Mouse (Mus musculus) midbrain, embryonic 12.5 days (tissue): ENCODE measurements at regions not wholly inside any gene's neighbourhood (a gene's known extent, or its start where the extent isn't known, plus 50 kb on each side); places are given as distances from the start of the nearest gene placed in this dataset.

ENCODE experiments used
- ATAC-seq: fragments of 200-750 bp; cut with Nextera tagmentation; 2 replicates; pipeline ENCODE4 v1.8.0; 2017; ENCODE audit warnings: low read depth, moderate TSS enrichment, moderate library complexity; ENCODE audit not compliant: low FRiP score
- H3K27ac ChIP-seq: fragments of 300-500 bp; sonication (generic); replicated peaks from 2 replicates; pipeline ENCODE4 v1.5.1; 2016; ENCODE audit warnings: mild to moderate bottlenecking
- H3K27me3 ChIP-seq: fragments of 300-500 bp; sonication (generic); 2 replicates; pipeline ENCODE4 v1.6.1; 2016; ENCODE audit warnings: mild to moderate bottlenecking
- H3K36me3 ChIP-seq: fragments of 300-500 bp; sonication (generic); 2 replicates; pipeline ENCODE4 v1.6.1; 2016
- H3K4me1 ChIP-seq: fragments of 300-500 bp; sonication (generic); 2 replicates; pipeline ENCODE4 v1.6.1; 2016
- H3K4me2 ChIP-seq: fragments of 300-500 bp; sonication (generic); replicated peaks from 2 replicates; pipeline ENCODE4 v1.6.1; 2016; ENCODE audit warnings: mild to moderate bottlenecking, moderate library complexity
- H3K4me3 ChIP-seq: fragments of 300-500 bp; sonication (generic); 2 replicates; pipeline ENCODE4 v1.5.1; 2016; ENCODE audit warnings: mild to moderate bottlenecking
- H3K9ac ChIP-seq: fragments of 300-500 bp; sonication (generic); replicated peaks from 2 replicates; pipeline ENCODE4 v1.6.1; 2016; ENCODE audit warnings: mild to moderate bottlenecking, moderate library complexity
- H3K9me3 ChIP-seq: fragments of 300-500 bp; sonication (generic); 2 replicates; pipeline ENCODE4 v1.6.1; 2016; ENCODE audit warnings: mild to moderate bottlenecking
- WGBS: fragments of 180-500 bp; shearing (Covaris S2); methylation state at CpG from one replicate; pipeline ENCODE4 v1.1.7; 2016; 5-methylcytosine and 5-hydroxymethylcytosine counted together

DNA sequence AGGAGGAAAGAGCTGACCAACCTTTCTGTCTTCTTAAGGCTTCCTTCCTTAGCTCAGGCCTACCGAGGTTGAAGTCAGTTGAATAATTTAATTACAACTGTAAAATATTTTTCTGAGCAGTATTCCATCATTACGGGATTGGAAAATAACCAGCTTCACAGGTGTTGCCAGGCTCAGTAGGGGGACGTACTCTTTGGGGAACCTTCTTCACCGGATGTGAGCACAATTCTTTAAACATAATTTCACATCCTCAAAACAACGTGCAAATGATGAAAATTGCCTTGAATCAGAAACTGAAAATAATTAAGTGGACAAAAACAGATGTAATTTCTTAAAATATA is 515.9 kb downstream of the Tns3 start:
- Histone ChIP-seq H3K4me1 (peaks cover 14% of the 10 kb centered on the region), H3K9ac (no peak overlapping the region), H3K27me3 (peaks cover 32% of the 10 kb centered on the region), H3K9me3 (no peaks in the 10 kb centered on the region), H3K36me3 (no peaks in the 10 kb centered on the region), H3K4me2 (no peak overlapping the region), H3K4me3 (no peak overlapping the region), H3K27ac (no peak overlapping the region)
- ATAC-seq: no peak
- WGBS: 83% methylated on average over 5 of the region's 5 CpGs

DNA sequence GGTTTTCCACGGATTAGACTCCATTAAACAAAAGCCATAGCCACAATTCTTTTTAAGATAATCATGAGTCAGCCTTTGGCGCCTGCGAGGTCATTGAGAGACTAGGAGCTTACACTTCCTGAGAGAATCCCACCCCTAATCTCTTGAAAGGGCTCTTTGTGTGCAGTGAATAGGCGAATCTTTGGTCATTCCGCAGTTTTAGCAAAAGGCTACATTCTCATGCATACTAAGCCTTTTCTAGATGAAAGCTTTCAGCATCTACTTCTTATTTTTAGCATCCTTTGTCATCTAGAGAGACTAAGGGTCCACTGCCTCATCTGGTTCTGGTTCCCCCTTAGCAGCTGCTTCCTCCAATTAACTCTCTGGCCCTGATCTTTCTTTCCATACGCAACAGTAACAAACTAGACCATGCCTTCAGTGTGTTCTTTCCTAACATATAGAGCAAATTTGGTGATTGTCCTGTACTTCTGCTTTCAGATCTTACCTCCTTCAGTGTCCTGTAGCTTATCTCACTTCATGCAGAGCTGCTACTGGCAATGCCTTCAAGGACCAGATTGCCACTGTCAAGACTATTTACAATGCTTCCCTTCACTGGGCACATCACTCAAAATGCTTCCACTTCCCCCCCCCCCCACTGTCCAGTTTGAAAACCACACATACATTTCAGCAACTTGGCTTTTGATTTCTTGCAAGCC is 516.4 kb downstream of the Tns3 start:
- Histone ChIP-seq H3K4me1 (peaks cover 14% of the 10 kb centered on the region), H3K4me2 (peak overlapping the region; percentile 20), H3K9me3 (no peaks in the 10 kb centered on the region), H3K27ac (no peak overlapping the region), H3K4me3 (no peak overlapping the region), H3K9ac (no peak overlapping the region), H3K36me3 (no peaks in the 10 kb centered on the region), H3K27me3 (peaks cover 33% of the 10 kb centered on the region)
- WGBS: 11% methylated on average over 6 of the region's 6 CpGs
- peak; percentile 87 for ATAC-seq

DNA sequence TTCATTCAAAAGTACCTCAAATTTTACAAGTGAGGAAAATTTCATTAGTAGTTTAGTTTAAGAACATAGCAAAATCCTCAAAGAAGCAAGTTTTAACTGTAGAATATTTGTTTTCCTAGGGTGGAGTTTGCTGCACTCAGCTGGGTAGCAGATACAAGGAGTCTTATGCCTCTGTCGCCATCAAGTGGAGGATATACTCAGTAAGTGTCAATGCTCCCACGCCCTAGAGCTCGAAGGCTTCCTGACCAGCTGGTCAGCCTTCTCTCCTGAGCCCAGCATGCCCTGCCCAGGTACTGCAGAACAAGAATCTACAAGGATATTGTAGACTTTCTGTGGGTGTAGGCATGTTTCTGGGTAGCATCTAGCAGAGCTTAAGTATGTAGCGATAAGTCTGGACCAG is 527.0 kb downstream of the Tns3 start:
- Histone ChIP-seq H3K27me3 (no peaks in the 10 kb centered on the region), H3K27ac (no peak overlapping the region), H3K36me3 (no peaks in the 10 kb centered on the region), H3K4me1 (no peaks in the 10 kb centered on the region), H3K4me3 (no peak overlapping the region), H3K9me3 (no peaks in the 10 kb centered on the region), H3K4me2 (no peak overlapping the region), H3K9ac (no peak overlapping the region)
- no peak for ATAC-seq
- WGBS: 43% methylated on average over 4 of the region's 4 CpGs

DNA sequence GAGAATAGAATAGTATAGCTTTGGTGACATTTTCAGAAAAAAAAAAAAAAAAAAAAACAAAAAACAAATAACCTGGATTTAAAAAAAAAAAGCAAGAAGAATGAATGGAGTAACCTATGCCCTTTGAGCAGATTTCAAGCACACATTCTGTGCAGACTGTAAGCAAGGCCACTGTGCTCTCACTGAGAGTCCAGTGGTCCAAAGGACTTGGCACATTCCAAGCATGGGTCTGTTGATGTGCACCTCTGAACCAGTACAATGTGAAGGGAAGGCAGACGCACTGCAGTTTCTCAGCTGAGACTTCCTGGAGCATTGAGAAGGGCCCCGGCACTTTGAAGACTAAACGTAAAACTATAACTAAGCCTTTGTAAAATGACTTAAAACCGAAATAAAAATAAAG is 527.7 kb downstream of the Tns3 start:
- H3K36me3 ChIP-seq: no peaks in the 10 kb centered on the region
- H3K9ac ChIP-seq: no peak overlapping the region
- WGBS: 88% methylated on average over 4 of the region's 4 CpGs
- no peak overlapping the region for H3K4me2 ChIP-seq
- H3K27me3 ChIP-seq: no peaks in the 10 kb centered on the region
- H3K9me3 ChIP-seq: no peaks in the 10 kb centered on the region
- ATAC-seq: no peak
- H3K4me3 ChIP-seq: no peak overlapping the region
- H3K27ac ChIP-seq: no peak overlapping the region
- H3K4me1 ChIP-seq: no peaks in the 10 kb centered on the region

DNA sequence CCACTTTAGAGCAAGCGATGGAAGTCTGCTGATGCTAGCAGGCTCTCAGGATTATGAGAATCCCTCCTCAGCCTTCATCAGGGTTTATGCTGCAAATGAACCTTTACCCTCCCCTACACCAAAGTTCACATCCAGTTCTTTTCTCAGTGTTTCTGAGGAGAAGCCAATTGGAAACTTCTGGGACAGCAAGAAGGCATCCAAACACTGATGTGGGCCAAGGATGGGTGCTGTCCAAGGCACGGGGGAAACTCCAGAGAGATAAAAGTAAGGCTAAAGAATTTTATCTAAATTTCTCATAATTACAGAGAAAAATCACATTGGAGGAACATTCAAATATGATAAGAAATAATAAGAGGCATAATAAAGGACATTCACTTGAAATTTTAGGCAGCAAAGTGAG is 555.0 kb downstream of the Tns3 start:
- Histone ChIP-seq H3K9ac (no peak overlapping the region), H3K36me3 (no peaks in the 10 kb centered on the region), H3K9me3 (no peaks in the 10 kb centered on the region), H3K4me1 (no peaks in the 10 kb centered on the region), H3K4me2 (no peak overlapping the region), H3K27ac (no peak overlapping the region), H3K4me3 (no peak overlapping the region), H3K27me3 (no peaks in the 10 kb centered on the region)
- ATAC-seq: no peak
- WGBS: 86% methylated on average over 2 of the region's 2 CpGs

DNA sequence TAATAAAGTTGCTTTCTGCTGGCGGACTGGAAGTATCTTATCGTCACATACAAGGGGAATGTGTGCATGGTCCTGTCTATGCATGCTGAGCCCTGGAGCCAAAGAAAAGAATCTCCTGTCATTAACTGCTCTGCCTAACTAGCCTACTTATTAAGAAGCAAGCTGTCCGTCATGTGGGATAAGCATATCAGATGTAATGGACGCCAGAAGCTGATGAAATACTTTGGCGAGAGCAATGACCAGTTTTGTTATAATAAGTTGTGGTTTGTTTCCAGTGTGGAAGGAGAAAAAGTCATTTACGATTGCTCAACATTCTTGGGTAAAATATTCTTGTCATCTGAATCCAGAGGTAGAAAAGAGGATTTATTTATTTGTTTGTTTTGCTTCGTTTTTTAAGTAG is 563.2 kb downstream of the Tns3 start:
- WGBS: 85% methylated on average over 7 of the region's 7 CpGs

DNA sequence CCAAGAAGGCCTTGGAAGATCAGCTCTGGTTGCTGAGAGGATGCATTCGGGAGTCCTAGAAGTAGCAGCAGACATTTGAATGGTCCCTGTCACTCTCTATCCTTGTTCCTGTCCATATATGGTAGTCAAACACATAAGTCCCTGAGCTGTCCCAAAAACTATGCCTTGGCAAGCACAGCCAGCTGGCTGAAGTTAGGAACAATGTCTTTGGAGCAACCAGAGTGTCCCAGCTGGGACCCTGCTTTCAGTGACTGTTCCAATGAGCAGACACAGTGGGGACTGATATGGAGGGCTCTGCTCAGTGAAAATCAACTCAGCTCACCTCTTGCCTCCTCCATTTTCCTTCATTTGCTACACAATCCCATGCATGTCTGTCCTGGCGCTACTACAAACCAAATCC is 580.0 kb downstream of the Tns3 start:
- no peaks in the 10 kb centered on the region for H3K9me3 ChIP-seq
- H3K9ac ChIP-seq: no peak overlapping the region
- ATAC-seq: no peak
- H3K4me2 ChIP-seq: no peak overlapping the region
- WGBS: 99% methylated on average over 2 of the region's 2 CpGs
- H3K36me3 ChIP-seq: no peaks in the 10 kb centered on the region
- no peak overlapping the region for H3K4me3 ChIP-seq
- H3K27me3 ChIP-seq: no peaks in the 10 kb centered on the region
- H3K27ac ChIP-seq: no peak overlapping the region
- no peaks in the 10 kb centered on the region for H3K4me1 ChIP-seq

More for the DNA sequence above, 563.2 kb downstream of the Tns3 start:
- H3K27me3 ChIP-seq: no peaks in the 10 kb centered on the region
- no peak for ATAC-seq
- H3K9ac ChIP-seq: no peak overlapping the region
- no peaks in the 10 kb centered on the region for H3K36me3 ChIP-seq
- no peaks in the 10 kb centered on the region for H3K4me1 ChIP-seq
- H3K4me3 ChIP-seq: no peak overlapping the region
- H3K9me3 ChIP-seq: no peaks in the 10 kb centered on the region
- H3K4me2 ChIP-seq: no peak overlapping the region
- H3K27ac ChIP-seq: no peak overlapping the region

DNA sequence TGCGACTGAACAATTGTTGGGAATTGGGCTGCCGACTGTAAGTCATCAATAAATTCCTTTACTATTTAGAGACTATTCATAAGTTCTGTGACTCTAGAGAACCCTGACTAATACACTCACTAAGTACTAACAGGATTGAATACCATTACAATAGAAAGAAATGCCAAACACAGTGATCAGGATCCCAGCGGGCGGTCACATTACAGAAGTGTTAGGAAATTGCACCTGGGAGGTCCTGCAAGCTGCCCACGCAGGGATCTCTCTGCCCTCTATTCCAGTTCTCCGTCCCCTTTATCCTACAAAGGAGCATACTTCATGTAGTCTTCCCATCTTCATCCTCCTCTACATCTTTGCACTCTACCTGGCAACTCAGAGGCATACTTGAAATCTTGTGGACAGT is 581.5 kb downstream of the Tns3 start:
- ATAC-seq: no peak
- WGBS: 83% methylated on average over 5 of the region's 6 CpGs

DNA sequence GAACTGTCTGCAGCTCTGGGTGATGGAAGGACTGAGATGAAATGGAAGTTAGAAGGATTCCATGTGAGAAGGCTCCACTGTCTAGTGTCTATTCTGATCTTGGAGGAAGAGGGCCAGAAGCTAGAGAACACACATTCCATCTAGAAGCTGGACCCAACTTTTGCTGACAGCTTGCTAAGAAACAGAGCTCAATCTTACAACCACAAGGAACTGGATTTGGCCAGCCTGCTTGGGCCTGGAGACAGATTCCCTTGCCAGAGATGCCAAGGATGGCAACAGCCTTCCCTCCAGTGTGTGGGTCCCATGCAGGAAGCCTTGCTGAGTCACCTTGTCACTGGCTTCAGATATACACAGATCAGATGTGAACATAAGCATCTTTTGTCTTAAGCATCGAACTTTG is 591.0 kb downstream of the Tns3 start:
- WGBS: 91% methylated on average over 1 of the region's 1 CpGs
- no peaks in the 10 kb centered on the region for H3K27me3 ChIP-seq
- no peak for ATAC-seq

More for the DNA sequence above, 581.5 kb downstream of the Tns3 start:
- Histone ChIP-seq H3K4me3 (no peak overlapping the region), H3K27ac (no peak overlapping the region), H3K4me2 (no peak overlapping the region), H3K36me3 (no peaks in the 10 kb centered on the region), H3K4me1 (no peaks in the 10 kb centered on the region), H3K9me3 (no peaks in the 10 kb centered on the region), H3K27me3 (no peaks in the 10 kb centered on the region), H3K9ac (no peak overlapping the region)

DNA sequence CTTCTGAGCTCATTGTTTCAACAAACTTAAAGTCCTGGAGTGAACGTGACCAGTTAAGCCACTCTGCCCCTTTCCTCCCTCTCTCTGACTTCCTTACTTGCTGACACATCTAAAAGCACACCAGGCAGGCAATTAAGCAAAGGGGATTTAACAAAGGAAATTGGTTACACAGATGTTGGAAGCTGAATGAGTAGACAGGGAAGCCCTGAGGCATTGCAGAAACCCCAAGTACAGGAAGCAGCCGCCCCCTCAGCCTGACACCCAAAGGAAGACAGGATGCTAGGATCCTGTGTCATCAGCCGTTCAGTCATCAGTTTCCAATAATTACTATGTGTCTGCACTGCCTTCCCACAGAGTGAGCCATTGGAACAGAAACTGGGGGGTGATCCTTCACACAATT is 595.5 kb downstream of the Tns3 start:
- WGBS: 24% methylated on average over 3 of the region's 3 CpGs

More for the DNA sequence above, 591.0 kb downstream of the Tns3 start:
- Histone ChIP-seq H3K36me3 (no peaks in the 10 kb centered on the region), H3K9me3 (no peaks in the 10 kb centered on the region), H3K4me2 (no peak overlapping the region), H3K4me1 (peaks cover 9% of the 10 kb centered on the region), H3K9ac (no peak overlapping the region), H3K27ac (no peak overlapping the region), H3K4me3 (no peak overlapping the region)

DNA sequence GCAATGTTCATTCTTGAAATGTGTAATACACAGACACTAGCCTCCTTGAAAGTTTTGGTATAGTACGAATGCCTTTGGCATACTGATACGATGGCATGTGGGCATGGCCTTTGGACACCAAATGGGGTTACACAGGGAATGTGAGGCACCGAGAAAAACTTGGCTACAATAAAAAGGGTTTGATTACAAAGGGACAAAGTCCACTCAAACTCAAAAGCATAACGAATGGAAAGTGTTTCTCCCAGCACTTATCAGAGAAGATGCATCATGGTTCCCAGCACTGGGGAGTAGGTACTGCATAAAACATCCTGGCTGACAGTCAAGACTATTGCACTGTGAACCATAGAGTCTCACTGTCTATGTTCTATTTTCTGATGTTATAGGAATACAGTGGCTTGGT is 597.0 kb downstream of the Tns3 start:
- H3K9me3 ChIP-seq: no peaks in the 10 kb centered on the region
- ATAC-seq: no peak
- no peaks in the 10 kb centered on the region for H3K36me3 ChIP-seq
- no peak overlapping the region for H3K4me2 ChIP-seq
- no peak overlapping the region for H3K4me3 ChIP-seq
- peaks cover 9% of the 10 kb centered on the region for H3K4me1 ChIP-seq
- no peaks in the 10 kb centered on the region for H3K27me3 ChIP-seq
- WGBS: 82% methylated on average over 4 of the region's 4 CpGs
- H3K27ac ChIP-seq: no peak overlapping the region
- no peak overlapping the region for H3K9ac ChIP-seq

More for the DNA sequence above, 595.5 kb downstream of the Tns3 start:
- H3K36me3 ChIP-seq: no peaks in the 10 kb centered on the region
- no peak for ATAC-seq
- no peak overlapping the region for H3K9ac ChIP-seq
- no peaks in the 10 kb centered on the region for H3K27me3 ChIP-seq
- peaks cover 9% of the 10 kb centered on the region for H3K4me1 ChIP-seq
- no peak overlapping the region for H3K27ac ChIP-seq
- H3K4me2 ChIP-seq: no peak overlapping the region
- H3K4me3 ChIP-seq: no peak overlapping the region
- H3K9me3 ChIP-seq: no peaks in the 10 kb centered on the region

DNA sequence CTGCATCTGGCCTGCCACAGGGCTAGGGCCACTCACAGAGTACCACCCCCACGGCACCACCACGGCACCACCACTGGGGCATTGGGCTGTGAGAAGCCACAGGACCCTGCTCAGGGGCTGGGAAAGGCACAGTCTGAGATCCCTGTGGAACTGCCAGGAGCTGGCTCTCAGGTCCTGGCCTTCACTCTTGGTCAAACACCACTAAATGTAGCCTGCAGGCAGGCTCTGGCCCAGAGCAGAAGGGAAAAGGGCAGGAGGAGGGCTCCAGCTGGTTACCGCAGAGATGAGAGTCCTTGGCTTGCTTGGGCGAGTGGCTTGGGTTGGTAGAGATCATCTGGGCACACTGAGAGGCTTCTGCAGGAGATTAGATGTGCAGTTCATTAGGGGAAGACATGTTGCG is 598.5 kb downstream of the Tns3 start:
- 83% methylated on average over 5 of the region's 5 CpGs for WGBS
- H3K4me1 ChIP-seq: peaks cover 9% of the 10 kb centered on the region

DNA sequence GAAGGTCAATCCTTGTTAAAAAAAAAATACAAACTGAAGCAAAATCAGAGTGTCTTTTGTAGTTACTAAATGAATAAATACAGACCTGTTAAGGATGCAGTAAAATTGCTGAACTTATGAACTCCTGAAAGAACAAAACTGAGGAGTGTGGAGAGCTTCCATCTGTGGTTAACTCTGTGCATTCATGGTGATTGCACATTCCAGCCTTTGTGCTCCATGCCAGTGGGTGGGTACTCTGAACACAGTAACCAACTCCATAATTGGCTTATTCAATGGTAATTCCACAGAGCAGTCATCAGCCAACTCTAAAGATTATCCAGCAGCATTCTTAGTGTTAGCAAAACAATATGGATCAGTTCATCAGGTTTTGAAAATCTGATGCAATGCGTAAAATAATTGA is 599.2 kb downstream of the Tns3 start:
- Histone ChIP-seq H3K4me1 (peaks cover 9% of the 10 kb centered on the region), H3K27me3 (no peaks in the 10 kb centered on the region), H3K27ac (no peak overlapping the region), H3K4me2 (no peak overlapping the region), H3K9me3 (no peaks in the 10 kb centered on the region), H3K4me3 (no peak overlapping the region), H3K36me3 (no peaks in the 10 kb centered on the region), H3K9ac (no peak overlapping the region)
- 87% methylated on average over 1 of the region's 1 CpGs for WGBS
- ATAC-seq: no peak

More for the DNA sequence above, 598.5 kb downstream of the Tns3 start:
- no peaks in the 10 kb centered on the region for H3K27me3 ChIP-seq
- no peak overlapping the region for H3K9ac ChIP-seq
- no peak overlapping the region for H3K27ac ChIP-seq
- ATAC-seq: no peak
- no peak overlapping the region for H3K4me2 ChIP-seq
- no peaks in the 10 kb centered on the region for H3K36me3 ChIP-seq
- H3K9me3 ChIP-seq: no peaks in the 10 kb centered on the region
- H3K4me3 ChIP-seq: no peak overlapping the region
